Mouse (Mus musculus) G1E (cell line): Measurements from ENCODE around the gene Eif4e.

Experiments used
- CTCF ChIP-seq: IDR thresholded peaks from 2 replicates; pipeline ENCODE4 v1.5.1; 2012; ENCODE audit warnings: low read depth, low read length, inconsistent platforms, mixed read lengths
- GATA1 ChIP-seq: IDR thresholded peaks from 2 replicates; pipeline ENCODE4 v1.6.1; 2012; ENCODE audit warnings: borderline replicate concordance, low read length, inconsistent platforms, mixed read lengths
- GATA2 ChIP-seq: IDR thresholded peaks from 2 replicates; pipeline ENCODE4 v1.6.1; 2012; ENCODE audit warnings: low read depth, low read length, inconsistent platforms, borderline replicate concordance
- POLR2AphosphoS5 ChIP-seq: IDR thresholded peaks from 2 replicates; pipeline ENCODE4 v1.6.1; 2012; ENCODE audit warnings: low read depth, low read length, inconsistent platforms; ENCODE audit not compliant: insufficient replicate concordance

GRCm38 (mm10) chr3:138489327-138490033 is 36.5 kb upstream of the Eif4e start, which contains the start of gene Metap1:
- no peak for TF ChIP-seq CTCF
- no peak for TF ChIP-seq GATA1
- TF ChIP-seq POLR2AphosphoS5, result no peak
- no peak for TF ChIP-seq GATA2
